Mouse (Mus musculus): Measurements from ENCODE around the gene Glipr1l2. TPM values are rescaled to one million over a fixed set of nuclear protein-coding genes. Genes with fewer than 3 reads are reported as not detected.

Gene Glipr1l2
- not detected for polyA plus RNA-seq (2015; fragmentation: Illumina TruSeq; extraction: RNeasy Lipid Tissue Mini Kit (QIAGEN cat#74804); ENCODE audit: low read depth, low replicate concordance)

GRCm38 (mm10) chr10:112083157-112083556 is at the start of gene Glipr1l2:
Gene Glipr1l2, plus strand, starts transcription at chr10:112083354.

GRCm38 (mm10) chr10:112059702-112060582 is 23.2 kb upstream of the Glipr1l2 start, which contains the start of gene Glipr1l1:
Gene Glipr1l1, plus strand, starts transcription at chr10:112060189.

Other genes with a start within 250 kb of the Glipr1l2 start
- 40.1 TPM for gene Krr1, start 110.7 kb upstream of the Glipr1l2 start, polyA plus RNA-seq (2015; fragmentation: Illumina TruSeq; extraction: RNeasy Lipid Tissue Mini Kit (QIAGEN cat#74804); ENCODE audit: low read depth, low replicate concordance)
- gene Glipr1, start 80.7 kb upstream of the Glipr1l2 start, polyA plus RNA-seq (2015; fragmentation: Illumina TruSeq; extraction: RNeasy Lipid Tissue Mini Kit (QIAGEN cat#74804); ENCODE audit: low read depth, low replicate concordance), result 2.6 TPM
- gene Glipr1l1, start 23.2 kb upstream of the Glipr1l2 start, polyA plus RNA-seq (2015; fragmentation: Illumina TruSeq; extraction: RNeasy Lipid Tissue Mini Kit (QIAGEN cat#74804); ENCODE audit: low read depth, low replicate concordance), result not detected
- not detected for gene Glipr1l3, start 77.0 kb downstream of the Glipr1l2 start, polyA plus RNA-seq (2015; fragmentation: Illumina TruSeq; extraction: RNeasy Lipid Tissue Mini Kit (QIAGEN cat#74804); ENCODE audit: low read depth, low replicate concordance)
- gene Caps2, start 80.3 kb downstream of the Glipr1l2 start, polyA plus RNA-seq (2015; fragmentation: Illumina TruSeq; extraction: RNeasy Lipid Tissue Mini Kit (QIAGEN cat#74804); ENCODE audit: low read depth, low replicate concordance), result 0.59 TPM
- 62.4 TPM for gene Kcnc2, start 187.8 kb downstream of the Glipr1l2 start, polyA plus RNA-seq (2015; fragmentation: Illumina TruSeq; extraction: RNeasy Lipid Tissue Mini Kit (QIAGEN cat#74804); ENCODE audit: low read depth, low replicate concordance)

All from brain, adult 10 weeks (tissue).